Mouse (Mus musculus) MEL (cell line): ENCODE measurements at regions not wholly inside any gene's neighbourhood (a gene's known extent, or its start where the extent isn't known, plus 50 kb on each side); places are given as distances from the start of the nearest gene placed in this dataset.

Experiments
- DNase-seq: peaks from one replicate; pipeline ENCODE4 v3.0.0; 2011; ENCODE audit warnings: low read depth, low spot score
- H3K27ac ChIP-seq: 2 replicates; pipeline ENCODE4 v1.5.1; 2012; ENCODE audit warnings: low read depth, mild to moderate bottlenecking, control low read depth, low read length, moderate library complexity; ENCODE audit not compliant: control insufficient read depth
- H3K27me3 ChIP-seq, 2 experiments: fragments of 150-350 bp in 1 of 2; sonication (generic) in 1 of 2; 2 replicates each; pipeline ENCODE4 v1.6.1; 2012; ENCODE audit warnings: low read length in 2 of 2, mild to moderate bottlenecking in 2 of 2, improper control_type of control experiment in 1 of 2, moderate library complexity in 1 of 2; ENCODE audit not compliant: insufficient read depth in 2 of 2, control insufficient read depth in 1 of 2
- H3K36me3 ChIP-seq, 2 experiments: 2 replicates each; pipeline ENCODE4 v1.6.1; 2012 to 2014; ENCODE audit warnings: low read length in 2 of 2, improper control_type of control experiment in 1 of 2, inconsistent platforms in 1 of 2, mild to moderate bottlenecking in 1 of 2; ENCODE audit not compliant: insufficient read depth in 2 of 2, control insufficient read depth in 1 of 2
- H3K4me1 ChIP-seq, 2 experiments: fragments of 150-350 bp in 1 of 2; sonication (generic) in 1 of 2; 2 replicates each; pipeline ENCODE4 v1.6.1; 2012; ENCODE audit warnings: low read length in 2 of 2, improper control_type of control experiment in 1 of 2, mild to moderate bottlenecking in 1 of 2; ENCODE audit not compliant: insufficient read depth in 2 of 2, control insufficient read depth in 1 of 2
- H3K4me3 ChIP-seq, 2 experiments: fragments of 150-350 bp in 1 of 2; sonication (generic) in 1 of 2; 2 replicates each; pipeline ENCODE4 v1.5.1; 2012; ENCODE audit warnings: low read depth in 2 of 2, low read length in 2 of 2, mild to moderate bottlenecking in 2 of 2, moderate library complexity in 2 of 2, control low read depth in 1 of 2, improper control_type of control experiment in 1 of 2; ENCODE audit not compliant: control insufficient read depth in 1 of 2, insufficient read depth in 1 of 2
- H3K79me2 ChIP-seq: 2 replicates; pipeline ENCODE4 v1.6.1; 2012; ENCODE audit warnings: mild to moderate bottlenecking, low read length, moderate library complexity; ENCODE audit not compliant: control insufficient read depth, poor library complexity, insufficient read depth
- H3K9ac ChIP-seq: 2 replicates; pipeline ENCODE4 v1.6.1; 2012; ENCODE audit warnings: low read depth, mild to moderate bottlenecking, control low read depth, low read length, moderate library complexity; ENCODE audit not compliant: control insufficient read depth, poor library complexity, severe bottlenecking
- H3K9me3 ChIP-seq: fragments of 150-350 bp; sonication (generic); replicated peaks from 2 replicates; pipeline ENCODE4 v1.6.1; 2012; ENCODE audit warnings: mild to moderate bottlenecking, low read length, improper control_type of control experiment, moderate library complexity; ENCODE audit not compliant: insufficient read depth
- CHD1 ChIP-seq: IDR thresholded peaks from 2 replicates; pipeline ENCODE4 v1.6.1; 2012; ENCODE audit warnings: low read depth, mild to moderate bottlenecking, inconsistent platforms, low read length, improper control_type of control experiment
- CHD2 ChIP-seq: IDR thresholded peaks from 2 replicates; pipeline ENCODE4 v1.6.1; 2011; ENCODE audit warnings: low read length, improper control_type of control experiment
- EP300 ChIP-seq, 2 experiments: IDR thresholded peaks; 2 replicates each; pipeline ENCODE4 v1.6.1; 2011; ENCODE audit warnings: improper control_type of control experiment in 2 of 2, low read length in 2 of 2, low read depth in 1 of 2, mild to moderate bottlenecking in 1 of 2
- GABPA ChIP-seq: IDR thresholded peaks from 2 replicates; pipeline ENCODE4 v1.6.1; 2012; ENCODE audit warnings: low read depth, mild to moderate bottlenecking, inconsistent platforms, low read length, improper control_type of control experiment, moderate library complexity
- GATA1 ChIP-seq: IDR thresholded peaks from 2 replicates; pipeline ENCODE4 v1.6.1; 2011; ENCODE audit warnings: low read depth, low read length, improper control_type of control experiment
- JUND ChIP-seq: IDR thresholded peaks from 2 replicates; pipeline ENCODE4 v1.6.1; 2011; ENCODE audit warnings: low read depth, mild to moderate bottlenecking, improper control_type of control experiment, low read length
- MAFK ChIP-seq: IDR thresholded peaks from 2 replicates; pipeline ENCODE4 v1.6.1; 2011; ENCODE audit warnings: low read depth, mild to moderate bottlenecking, low read length, improper control_type of control experiment, borderline replicate concordance
- MAX ChIP-seq: IDR thresholded peaks from 2 replicates; pipeline ENCODE4 v1.6.1; 2011; ENCODE audit warnings: low read length, improper control_type of control experiment
- MEF2A ChIP-seq: IDR thresholded peaks from 2 replicates; pipeline ENCODE4 v1.6.1; 2014; ENCODE audit warnings: low read depth, mild to moderate bottlenecking, inconsistent platforms, low read length, improper control_type of control experiment; ENCODE audit not compliant: poor library complexity, insufficient replicate concordance, severe bottlenecking; ENCODE audit errors: extremely low read depth
- MXI1 ChIP-seq: IDR thresholded peaks from 2 replicates; pipeline ENCODE4 v1.6.1; 2011; ENCODE audit warnings: mild to moderate bottlenecking, low read depth, low read length, improper control_type of control experiment
- MYC ChIP-seq: IDR thresholded peaks from 2 replicates; pipeline ENCODE4 v1.6.1; 2011; ENCODE audit warnings: low read depth, mild to moderate bottlenecking, low read length, improper control_type of control experiment, moderate library complexity
- NELFE ChIP-seq: IDR thresholded peaks from 2 replicates; pipeline ENCODE4 v1.6.1; 2011; ENCODE audit warnings: low read depth, low read length, improper control_type of control experiment
- POLR2AphosphoS2 ChIP-seq: IDR thresholded peaks from 2 replicates; pipeline ENCODE4 v1.6.1; 2011; ENCODE audit warnings: low read length, improper control_type of control experiment
- POLR2AphosphoS5 ChIP-seq: IDR thresholded peaks from 2 replicates; pipeline ENCODE4 v1.6.1; 2012; ENCODE audit warnings: low read depth, borderline replicate concordance, mild to moderate bottlenecking, inconsistent platforms, low read length, moderate library complexity, mixed read lengths
- TAL1 ChIP-seq: IDR thresholded peaks from 2 replicates; pipeline ENCODE4 v1.6.1; 2012; ENCODE audit warnings: mild to moderate bottlenecking, inconsistent platforms, low read length, moderate library complexity, mixed read lengths
- TCF12 ChIP-seq: IDR thresholded peaks from 2 replicates; pipeline ENCODE4 v1.6.1; 2014; ENCODE audit warnings: low read depth, mild to moderate bottlenecking, inconsistent platforms, low read length, improper control_type of control experiment, moderate library complexity
- UBTF ChIP-seq: IDR thresholded peaks from 2 replicates; pipeline ENCODE4 v1.6.1; 2012; ENCODE audit warnings: low read depth, mild to moderate bottlenecking, inconsistent platforms, low read length, improper control_type of control experiment, moderate library complexity, borderline replicate concordance; ENCODE audit not compliant: insufficient read depth
- USF1 ChIP-seq: IDR thresholded peaks from 2 replicates; pipeline ENCODE4 v1.6.1; 2014; ENCODE audit warnings: low read depth, mild to moderate bottlenecking, inconsistent platforms, low read length, improper control_type of control experiment, moderate library complexity
- ZC3H11A ChIP-seq: IDR thresholded peaks from 2 replicates; pipeline ENCODE4 v1.6.1; 2012; ENCODE audit warnings: low read depth, mild to moderate bottlenecking, inconsistent platforms, low read length, improper control_type of control experiment

GRCm38 (mm10) chr5:51829606-51830005, 262.1 kb upstream of the Ppargc1a start:
- no peak for DNase-seq
- Histone ChIP-seq H3K9me3 (no peaks in the 10 kb centered on the region), H3K79me2 (no peaks in the 10 kb centered on the region), H3K27me3 (no peaks in the 10 kb centered on the region), H3K36me3 (peaks cover 0 to 14% of the 10 kb centered on the region in 2 experiments; a peak in 2 of 4 replicates), H3K4me3 (no peak overlapping the region), H3K4me1 (peaks cover 2 to 14% of the 10 kb centered on the region in 2 experiments), H3K27ac (no peak overlapping the region), H3K9ac (no peak overlapping the region)
- no peak for TF ChIP-seq POLR2AphosphoS2
- no peak for TF ChIP-seq MAFK
- TF ChIP-seq UBTF: no peak
- no peak for TF ChIP-seq CHD1

- peaks cover 2 to 16% of the 10 kb centered on the region in 2 experiments for H3K4me1 ChIP-seq
- no peak overlapping the region for H3K4me3 ChIP-seq
- peaks cover 0 to 16% of the 10 kb centered on the region in 2 experiments; a peak in 2 of 4 replicates for H3K36me3 ChIP-seq
- H3K79me2 ChIP-seq: no peaks in the 10 kb centered on the region
- no peak overlapping the region for H3K9ac ChIP-seq
- no peaks in the 10 kb centered on the region for H3K27me3 ChIP-seq
- H3K27ac ChIP-seq: no peak overlapping the region
- TF ChIP-seq JUND (no peak), MAX (0 out of 2 replicates have a peak, but pooled peaks have one; percentile 28), TCF12 (peak; percentile 79), TAL1 (peak; percentile 56), GATA1 (peak; percentile 78), USF1 (no peak), EP300 (IDR thresholded peaks at IDR 0.05; ENCODE audit: low read depth in 1 of 2, low read length in 2 of 2) (peak; percentile 55 to 70; a peak in 3 of 4 replicates), MYC (no peak)
- peak; percentile 57 for DNase-seq
- no peaks in the 10 kb centered on the region for H3K9me3 ChIP-seq
Observed at GRCm38 (mm10) chr5:51829020-51829419, 261.5 kb upstream of the Ppargc1a start.

GRCm38 (mm10) chr5:51826269-51826668, 258.7 kb upstream of the Ppargc1a start:
- TF ChIP-seq MXI1 (no peak), NELFE (no peak), POLR2AphosphoS5 (no peak), USF1 (no peak), CHD2 (no peak), GABPA (no peak), ZC3H11A (no peak), MEF2A (no peak)
- TF ChIP-seq, all 39 proteins: peak for 0
- peaks cover 2 to 16% of the 10 kb centered on the region in 2 experiments for H3K4me1 ChIP-seq
- no peak overlapping the region for H3K27ac ChIP-seq

More at GRCm38 (mm10) chr5:51826269-51826668, 258.7 kb upstream of the Ppargc1a start:
- no peak for DNase-seq
- Histone ChIP-seq H3K9ac (no peak overlapping the region), H3K79me2 (no peaks in the 10 kb centered on the region), H3K36me3 (peaks cover 0 to 16% of the 10 kb centered on the region in 2 experiments; a peak in 2 of 4 replicates), H3K4me3 (no peak overlapping the region), H3K27me3 (no peaks in the 10 kb centered on the region), H3K9me3 (no peaks in the 10 kb centered on the region)
